Mouse (Mus musculus) erythroblast, embryonic 14.5 days (primary cell): Measurements from ENCODE around the gene Elk4.

Source experiments
- GATA1 ChIP-seq: IDR thresholded peaks from 2 replicates; pipeline ENCODE4 v1.6.1; 2012; ENCODE audit warnings: low read length, inconsistent platforms, mixed read lengths
- TAL1 ChIP-seq: IDR thresholded peaks from 3 replicates; pipeline ENCODE4 v1.6.1; 2012; ENCODE audit warnings: low read length, inconsistent platforms, mixed read lengths

DNA sequence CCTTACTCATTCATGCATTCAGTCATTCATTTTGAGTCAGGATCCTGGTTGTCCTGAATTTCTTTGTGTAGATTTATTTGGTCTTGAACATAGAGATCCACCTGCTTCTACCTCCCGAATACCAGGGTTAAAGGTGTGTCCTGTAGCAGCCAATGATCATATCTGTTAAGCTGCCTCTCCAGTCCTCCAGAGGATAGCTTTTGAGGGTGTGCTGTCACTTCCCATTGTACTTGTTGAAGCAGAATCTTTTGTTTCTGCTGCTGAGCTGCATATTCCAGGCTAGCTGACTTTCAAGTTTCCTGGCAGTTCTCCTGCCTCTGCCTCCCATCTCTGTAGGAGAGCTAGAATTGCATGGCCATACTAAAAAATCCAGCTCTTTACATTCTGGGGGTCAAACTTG, 9.3 kb downstream of the Elk4 start:
- TF ChIP-seq TAL1 (no peak), GATA1 (no peak)
